Mouse (Mus musculus): ENCODE data around the gene Lhx4. TPM values are rescaled to one million over a fixed set of nuclear protein-coding genes. Genes with fewer than 3 reads are reported as not detected.

The Lhx4 gene
- total and polyA plus RNA-seq, 3 experiments, result not detected

- Histone ChIP-seq H3K4me3 (ENCODE audit: control insufficient read depth in 1 of 2, insufficient read depth in 1 of 2, low read depth in 2 of 2, low read length in 2 of 2) (no peak overlapping the region), H3K36me3 (ENCODE audit: control insufficient read depth in 1 of 2, insufficient read depth in 2 of 2, low read length in 2 of 2) (no peaks in the 10 kb centered on the region), H3K27ac (ENCODE audit: control insufficient read depth, low read depth, low read length) (no peak overlapping the region), H3K4me1 (ENCODE audit: control insufficient read depth in 1 of 2, insufficient read depth in 2 of 2, low read length in 2 of 2) (no peaks in the 10 kb centered on the region), H3K27me3 (ENCODE audit: control insufficient read depth in 1 of 2, insufficient read depth in 2 of 2, low read length in 2 of 2) (peaks cover 0 to 4% of the 10 kb centered on the region in 2 experiments; a peak in 2 of 4 replicates), H3K79me2 (ENCODE audit: control insufficient read depth, insufficient read depth, low read length, poor library complexity) (no peaks in the 10 kb centered on the region), H3K9me3 (replicated peaks; ENCODE audit: insufficient read depth, low read length) (no peaks in the 10 kb centered on the region), H3K9ac (ENCODE audit: control insufficient read depth, low read depth, low read length, poor library complexity, severe bottlenecking) (no peak overlapping the region)
- TF ChIP-seq MAZ (IDR thresholded peaks at IDR 0.05; ENCODE audit: low read depth, low read length) (no peak), JUND (IDR thresholded peaks at IDR 0.05; ENCODE audit: low read depth, low read length) (no peak), CHD2 (IDR thresholded peaks at IDR 0.05; ENCODE audit: low read length) (no peak), MEF2A (IDR thresholded peaks at IDR 0.05; ENCODE audit: extremely low read depth, insufficient replicate concordance, low read depth, low read length, poor library complexity, severe bottlenecking) (no peak), RAD21 (IDR thresholded peaks at IDR 0.05; ENCODE audit: low read depth, low read length) (no peak), ZKSCAN1 (IDR thresholded peaks at IDR 0.05; ENCODE audit: low read depth, low read length) (no peak), ZC3H11A (IDR thresholded peaks at IDR 0.05; ENCODE audit: low read depth, low read length) (no peak), NRF1 (IDR thresholded peaks at IDR 0.05; ENCODE audit: insufficient read depth, low read depth, low read length, poor library complexity, severe bottlenecking) (no peak), TAL1 (IDR thresholded peaks at IDR 0.05; ENCODE audit: low read length) (no peak), ELF1 (IDR thresholded peaks at IDR 0.05; ENCODE audit: low read depth, low read length) (no peak), USF1 (IDR thresholded peaks at IDR 0.05; ENCODE audit: low read depth, low read length) (no peak), NELFE (IDR thresholded peaks at IDR 0.05; ENCODE audit: low read depth, low read length) (no peak), SMC3 (IDR thresholded peaks at IDR 0.05; ENCODE audit: low read depth, low read length) (no peak), ETS1 (IDR thresholded peaks at IDR 0.05; ENCODE audit: low read depth, low read length) (no peak), MYB (IDR thresholded peaks at IDR 0.05; ENCODE audit: low read depth, low read length) (no peak), MXI1 (IDR thresholded peaks at IDR 0.05; ENCODE audit: low read depth, low read length) (no peak), POLR2A (IDR thresholded peaks at IDR 0.05; ENCODE audit: control insufficient read depth in 1 of 2, insufficient read depth in 1 of 2, low read depth in 1 of 2, low read length in 2 of 2, poor library complexity in 1 of 2) (no peak), EP300 (IDR thresholded peaks at IDR 0.05; ENCODE audit: low read depth in 1 of 2, low read length in 2 of 2) (no peak), GATA1 (IDR thresholded peaks at IDR 0.05; ENCODE audit: low read depth, low read length) (no peak)
- no peak for DNase-seq (ENCODE audit: low read depth, low spot score)
Observed at GRCm38 (mm10) chr1:155753411-155753810, 1.9 kb upstream of the Lhx4 start.

- Histone ChIP-seq H3K27me3 (ENCODE audit: control insufficient read depth in 1 of 2, insufficient read depth in 2 of 2, low read length in 2 of 2) (peaks cover 0 to 8% of the 10 kb centered on the region in 2 experiments; a peak in 2 of 4 replicates), H3K4me1 (ENCODE audit: control insufficient read depth in 1 of 2, insufficient read depth in 2 of 2, low read length in 2 of 2) (no peaks in the 10 kb centered on the region), H3K4me3 (ENCODE audit: control insufficient read depth in 1 of 2, insufficient read depth in 1 of 2, low read depth in 2 of 2, low read length in 2 of 2) (no peak overlapping the region), H3K9ac (ENCODE audit: control insufficient read depth, low read depth, low read length, poor library complexity, severe bottlenecking) (no peak overlapping the region), H3K79me2 (ENCODE audit: control insufficient read depth, insufficient read depth, low read length, poor library complexity) (no peaks in the 10 kb centered on the region), H3K9me3 (replicated peaks; ENCODE audit: insufficient read depth, low read length) (no peaks in the 10 kb centered on the region), H3K36me3 (ENCODE audit: control insufficient read depth in 1 of 2, insufficient read depth in 2 of 2, low read length in 2 of 2) (no peaks in the 10 kb centered on the region), H3K27ac (ENCODE audit: control insufficient read depth, low read depth, low read length) (no peak overlapping the region)
- no peak for TF ChIP-seq E2F4 (IDR thresholded peaks at IDR 0.05; ENCODE audit: borderline replicate concordance, low read depth, low read length)
- no peak for TF ChIP-seq ZKSCAN1 (IDR thresholded peaks at IDR 0.05; ENCODE audit: low read depth, low read length)
- TF ChIP-seq RCOR1 (IDR thresholded peaks at IDR 0.05; ENCODE audit: low read depth, low read length), result no peak
- TF ChIP-seq POLR2AphosphoS2 (IDR thresholded peaks at IDR 0.05; ENCODE audit: low read length), result no peak
- TF ChIP-seq HCFC1 (IDR thresholded peaks at IDR 0.05; ENCODE audit: low read depth, low read length), result no peak
- TF ChIP-seq CTCF (IDR thresholded peaks at IDR 0.05 in 2 of 3, conservative IDR thresholded peaks at IDR 0.05 in 1 of 3; ENCODE audit: control insufficient read depth in 1 of 3, insufficient read depth in 1 of 3, low read depth in 2 of 3, low read length in 3 of 3, poor library complexity in 1 of 3, severe bottlenecking in 1 of 3), result no peak
- no peak for TF ChIP-seq EP300 (IDR thresholded peaks at IDR 0.05; ENCODE audit: low read depth in 1 of 2, low read length in 2 of 2)
- TF ChIP-seq CHD2 (IDR thresholded peaks at IDR 0.05; ENCODE audit: low read length), result no peak
- TF ChIP-seq SMC3 (IDR thresholded peaks at IDR 0.05; ENCODE audit: low read depth, low read length), result no peak
- no peak for TF ChIP-seq SIN3A (IDR thresholded peaks at IDR 0.05; ENCODE audit: low read length)
- no peak for TF ChIP-seq MAX (IDR thresholded peaks at IDR 0.05; ENCODE audit: low read length)
- TF ChIP-seq ETS1 (IDR thresholded peaks at IDR 0.05; ENCODE audit: low read depth, low read length), result no peak
- TF ChIP-seq TAL1 (IDR thresholded peaks at IDR 0.05; ENCODE audit: low read length), result no peak
- TF ChIP-seq GABPA (IDR thresholded peaks at IDR 0.05; ENCODE audit: low read depth, low read length), result no peak
- TF ChIP-seq KAT2A (conservative IDR thresholded peaks at IDR 0.05; ENCODE audit: low read depth, low read length), result no peak
- no peak for DNase-seq (ENCODE audit: low read depth, low spot score)
Observed at GRCm38 (mm10) chr1:155750517-155751178, 836 bp downstream of the Lhx4 start.

All from MEL (cell line).